Mouse (Mus musculus): ENCODE results near the gene Slc25a33. TPM values are rescaled to one million over a fixed set of nuclear protein-coding genes. Genes with fewer than 3 reads are reported as not detected.

Gene Slc25a33
- 4.0 TPM for polyA plus RNA-seq (2014; fragmentation: Illumina TruSeq; extraction: RNeasy Lipid Tissue Mini Kit (QIAGEN cat#74804); ENCODE audit: low read depth, low replicate concordance)

DNA sequence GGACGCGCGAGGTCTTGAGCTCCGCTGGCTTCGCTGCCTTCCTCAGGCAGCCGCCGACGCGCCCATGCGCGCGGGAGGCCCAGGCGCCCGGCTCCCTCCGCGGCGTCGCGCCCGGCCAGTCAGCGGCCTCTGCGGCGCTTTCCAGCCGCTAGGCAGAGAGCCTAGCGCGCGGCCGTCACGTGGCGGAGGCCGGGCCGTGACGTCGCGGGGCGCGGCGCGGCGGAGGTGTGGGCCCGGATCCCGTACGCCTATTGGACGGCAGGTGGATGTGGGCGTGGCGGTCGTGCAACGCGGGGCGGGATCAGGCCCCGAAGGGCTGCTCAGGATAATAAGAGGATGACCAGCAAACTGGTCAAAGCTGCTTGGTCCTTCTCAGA is at the start of gene Slc25a33:
TSS of gene Slc25a33 (minus strand) at position 184 of the 377 bp plus-strand sequence.

DNA sequence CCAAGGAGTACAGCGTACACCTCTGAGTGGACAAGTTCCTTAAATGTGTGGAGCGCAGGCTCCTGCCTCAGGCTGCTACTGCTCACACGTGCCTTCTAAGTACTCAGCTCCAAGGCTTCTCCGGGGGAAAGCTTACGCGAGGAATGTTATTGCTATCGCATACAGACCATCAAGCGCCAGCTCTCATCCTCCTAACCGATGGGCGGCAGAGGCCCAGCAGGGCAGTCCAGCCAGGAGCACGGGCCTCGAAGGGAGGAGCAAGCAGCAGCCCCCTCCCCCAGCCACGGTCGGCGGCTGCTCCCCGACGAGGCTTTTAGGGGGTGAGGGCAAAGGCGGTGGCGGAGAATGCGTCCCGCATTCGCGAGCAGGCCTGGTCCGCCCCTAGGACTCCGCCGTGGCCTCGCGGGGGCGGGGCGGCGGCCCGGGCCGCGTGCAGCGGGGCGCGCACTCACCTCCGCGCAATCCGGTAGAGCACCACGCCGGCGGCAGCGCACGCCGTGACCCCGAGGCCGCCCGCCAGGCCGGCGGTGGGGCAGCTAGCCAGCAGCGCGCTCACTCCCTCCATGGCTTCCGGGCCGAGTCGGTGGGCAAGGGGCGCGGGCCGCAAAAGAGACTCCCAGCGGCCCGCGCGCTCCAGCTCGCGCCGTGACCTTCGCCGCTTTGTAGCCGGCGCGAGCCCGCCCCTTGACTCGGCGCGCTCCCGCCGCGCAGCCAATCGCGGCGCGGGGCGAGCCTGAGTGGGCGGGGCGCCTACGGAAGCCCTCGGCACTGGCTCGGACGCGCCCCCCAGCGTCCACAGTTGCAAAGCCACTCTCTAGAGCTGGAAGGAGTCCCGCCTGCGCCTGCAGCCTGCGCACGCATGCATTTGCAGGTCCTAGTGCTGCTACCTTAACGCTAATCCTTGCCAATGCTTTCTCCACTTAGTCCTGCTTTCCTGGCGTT is 36.4 kb downstream of the Slc25a33 start, which contains the start of gene Tmem201:
TSS of gene Tmem201 (minus strand) at position 662 of the 942 bp plus-strand sequence.

DNA sequence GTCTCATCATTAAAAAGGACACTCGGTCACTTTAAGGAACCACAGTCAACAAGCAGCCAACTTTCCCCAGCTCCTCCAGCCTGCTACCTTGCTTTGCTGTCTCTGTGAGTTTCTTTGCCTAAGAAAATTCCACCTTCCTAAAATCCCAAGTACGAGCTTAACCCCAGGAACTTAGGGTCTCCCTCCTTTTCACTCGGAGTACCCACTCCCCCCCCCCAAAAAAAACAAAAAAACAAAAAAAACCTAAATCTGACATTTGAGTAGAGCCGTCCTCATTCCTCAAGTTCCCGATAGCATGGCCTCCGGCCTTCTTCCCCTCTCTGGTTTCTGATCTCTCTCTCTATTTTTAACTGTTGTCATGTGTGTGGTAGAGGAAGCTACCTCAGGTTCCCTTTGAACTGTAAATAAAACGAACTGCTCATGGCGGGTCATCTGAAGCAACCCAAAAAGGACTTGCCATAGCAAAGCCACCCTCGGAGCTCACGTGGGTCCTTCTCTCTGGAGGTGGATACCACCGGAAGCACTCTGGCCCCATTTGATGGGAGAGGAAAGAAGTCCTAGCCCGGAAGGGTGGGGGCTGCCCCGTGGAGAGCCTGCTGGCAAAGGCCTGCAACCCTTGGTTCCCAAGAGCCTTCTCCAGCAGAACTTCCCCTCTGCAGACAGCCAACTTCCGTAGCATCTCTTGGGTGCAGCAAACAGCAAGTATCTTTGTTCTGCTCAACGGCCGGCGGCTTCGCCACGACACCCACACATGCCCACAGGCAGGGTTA is 71.7 kb downstream of the Slc25a33 start, which contains the start of gene Pik3cd:
TSS of gene Pik3cd (minus strand) at position 362 of the 770 bp plus-strand sequence.

Other genes starting within 250 kb of the Slc25a33 start
- gene Clstn1, start 187.8 kb downstream of the Slc25a33 start, polyA plus RNA-seq (2014; fragmentation: Illumina TruSeq; extraction: RNeasy Lipid Tissue Mini Kit (QIAGEN cat#74804); ENCODE audit: low read depth, low replicate concordance) = 27.0 TPM
- 1.0 TPM for gene Pik3cd, start 71.7 kb downstream of the Slc25a33 start, polyA plus RNA-seq (2014; fragmentation: Illumina TruSeq; extraction: RNeasy Lipid Tissue Mini Kit (QIAGEN cat#74804); ENCODE audit: low read depth, low replicate concordance)
- 0.98 TPM for gene Tmem201, start 36.2 kb downstream of the Slc25a33 start, polyA plus RNA-seq (2014; fragmentation: Illumina TruSeq; extraction: RNeasy Lipid Tissue Mini Kit (QIAGEN cat#74804); ENCODE audit: low read depth, low replicate concordance)
- 4.0 TPM for gene Spsb1, start 180.8 kb upstream of the Slc25a33 start, polyA plus RNA-seq (2014; fragmentation: Illumina TruSeq; extraction: RNeasy Lipid Tissue Mini Kit (QIAGEN cat#74804); ENCODE audit: low read depth, low replicate concordance)
- 4.3 TPM for gene H6pd, start 234.7 kb upstream of the Slc25a33 start, polyA plus RNA-seq (2014; fragmentation: Illumina TruSeq; extraction: RNeasy Lipid Tissue Mini Kit (QIAGEN cat#74804); ENCODE audit: low read depth, low replicate concordance)